Mouse (Mus musculus) right cerebral cortex, postnatal 14 days (tissue): Measurements from ENCODE around the gene Gm49325.

Experiments used
- DNase-seq: peaks from one replicate; pipeline ENCODE4 v3.0.0; 2022

The Gm49325 gene

DNA sequence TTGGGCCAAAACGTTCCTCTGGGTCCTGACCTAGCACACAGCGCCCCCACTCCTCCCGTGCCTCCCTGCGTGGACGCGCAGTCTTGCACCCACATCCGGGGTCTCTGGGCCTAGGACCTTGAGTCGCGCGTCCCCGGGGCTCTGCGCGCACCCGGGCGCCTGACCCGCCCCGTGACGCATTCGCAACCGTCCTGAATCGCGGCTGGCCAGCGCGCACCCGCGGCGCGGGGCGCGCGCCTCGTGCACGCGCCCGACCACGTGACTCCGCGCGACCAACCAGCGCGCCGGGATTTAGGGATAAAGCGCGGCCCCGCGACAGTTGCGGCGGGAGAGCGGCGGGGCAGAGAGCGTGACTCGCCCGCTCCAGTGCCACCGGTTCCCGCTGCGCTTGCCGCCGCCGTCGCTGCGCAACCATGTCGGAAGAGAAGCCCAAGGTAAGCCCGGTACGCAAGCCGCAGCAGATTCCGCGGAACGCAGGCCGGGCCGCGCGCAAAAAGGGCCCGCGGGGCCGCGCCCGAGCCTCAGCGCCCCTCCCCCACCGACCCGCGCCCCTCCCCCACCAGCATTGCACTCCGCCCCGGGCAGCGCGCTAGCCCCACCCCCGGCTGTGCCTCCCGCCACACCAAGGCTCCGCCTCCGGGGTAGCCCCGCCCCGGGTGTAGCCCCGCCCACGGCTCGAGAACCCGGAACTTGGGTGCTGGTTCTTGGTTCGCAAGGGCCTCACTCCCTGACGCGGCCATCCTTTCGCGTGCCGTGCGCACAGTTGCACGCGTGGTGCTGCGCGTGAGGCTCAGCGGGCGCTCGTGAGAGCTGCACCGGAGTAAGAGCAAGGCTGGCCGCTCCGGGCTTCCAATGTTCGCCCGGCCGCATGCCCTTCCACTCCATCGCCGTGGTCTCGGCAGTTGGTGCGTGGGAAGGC, at the start of gene Gm49325, which contains the start of gene Sumo3:
Gene Gm49325, plus strand, starts transcription at position 290 of the 919 bp plus-strand sequence.
Gene Sumo3, plus strand, starts transcription at position 190 of the 919 bp plus-strand sequence.
- peak; percentile 93 for DNase-seq

DNA sequence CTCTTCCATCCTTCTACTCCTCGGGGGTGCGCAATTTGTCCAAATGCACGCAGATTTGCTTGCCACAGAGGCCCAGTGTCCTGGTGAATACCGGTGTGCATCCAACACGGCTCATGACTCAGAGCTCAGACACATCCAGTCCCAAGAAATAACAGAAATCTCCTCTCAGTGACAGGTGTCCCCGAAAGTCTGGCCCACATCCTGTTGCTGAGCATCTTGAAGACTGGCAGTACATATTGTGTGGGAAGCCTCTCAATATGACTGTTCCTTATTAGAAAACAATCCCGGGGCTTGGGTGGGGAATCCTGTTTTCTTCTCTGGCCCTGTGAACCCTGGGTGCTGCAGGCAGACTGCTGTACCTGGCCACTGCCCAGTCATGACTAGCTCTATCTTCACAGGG, 49.4 kb upstream of the Gm49325 start:
- DNase-seq: no peak

DNA sequence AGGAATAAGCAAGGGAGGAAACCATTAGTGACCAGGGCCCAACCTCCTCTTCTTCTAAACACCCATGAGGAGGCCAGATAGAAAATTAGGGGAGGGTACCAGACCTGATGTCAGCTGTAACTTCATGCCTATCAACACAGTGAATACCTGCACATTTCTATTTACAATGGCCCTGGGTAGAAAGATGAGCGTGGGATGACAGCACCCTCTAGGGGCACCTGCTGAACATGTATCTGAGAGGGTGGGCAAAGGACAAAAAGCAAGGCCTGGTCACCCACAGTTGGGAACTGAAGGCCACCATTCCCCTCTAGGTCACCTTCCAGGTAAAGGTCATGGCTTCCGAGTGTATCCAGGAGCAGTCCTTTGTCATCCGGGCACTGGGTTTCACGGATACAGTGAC, 48.4 kb upstream of the Gm49325 start:
- DNase-seq: no peak

DNA sequence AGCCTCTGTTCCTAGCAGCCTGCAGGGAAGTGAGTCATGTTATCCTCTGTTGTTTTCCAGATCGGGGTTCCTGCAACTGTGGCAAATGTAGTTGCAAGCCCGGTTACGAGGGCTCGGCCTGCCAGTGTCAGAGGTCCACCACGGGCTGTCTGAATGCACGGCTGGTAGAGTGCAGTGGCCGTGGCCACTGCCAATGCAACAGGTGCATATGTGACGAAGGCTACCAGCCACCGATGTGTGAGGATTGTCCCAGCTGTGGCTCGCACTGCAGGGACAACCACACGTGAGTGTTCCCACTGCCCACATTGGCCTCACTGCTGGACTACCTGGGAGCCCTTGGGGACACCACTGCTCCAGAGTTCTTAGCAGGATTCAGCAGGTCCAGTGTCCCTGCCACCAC, 45.9 kb upstream of the Gm49325 start:
- no peak for DNase-seq

DNA sequence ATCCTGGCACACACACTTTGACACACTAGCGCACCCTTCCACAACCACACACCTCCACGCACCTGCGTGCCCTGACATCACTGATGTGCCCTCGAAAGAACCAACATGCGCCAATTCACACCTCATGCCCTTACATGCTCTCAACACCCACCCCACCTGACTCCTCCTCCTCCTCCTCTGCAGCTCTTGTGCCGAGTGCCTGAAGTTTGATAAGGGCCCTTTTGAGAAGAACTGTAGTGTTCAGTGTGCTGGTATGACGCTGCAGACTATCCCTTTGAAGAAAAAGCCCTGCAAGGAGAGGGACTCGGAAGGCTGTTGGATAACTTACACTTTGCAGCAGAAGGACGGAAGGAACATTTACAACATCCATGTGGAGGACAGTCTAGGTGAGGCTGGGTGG, 45.2 kb upstream of the Gm49325 start:
- DNase-seq: no peak

DNA sequence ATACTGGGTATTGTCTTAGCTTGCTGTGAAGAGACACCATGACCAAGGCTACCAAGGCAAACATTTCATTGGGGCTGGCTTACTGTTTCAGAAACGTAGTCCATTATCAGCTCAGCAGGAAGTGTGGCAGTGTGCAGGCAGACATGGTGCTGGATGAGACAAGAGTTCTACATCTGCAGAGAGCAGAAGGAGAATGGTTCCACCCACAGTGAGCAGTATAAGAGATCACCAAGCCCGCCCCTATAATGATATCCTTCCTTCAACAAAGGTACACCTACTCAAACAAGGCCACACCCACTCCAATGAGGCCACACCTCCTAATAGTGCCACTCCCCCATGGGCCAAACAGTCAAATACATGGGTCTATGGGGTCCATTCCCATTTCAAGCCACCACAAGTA, 44.5 kb upstream of the Gm49325 start:
- no peak for DNase-seq

DNA sequence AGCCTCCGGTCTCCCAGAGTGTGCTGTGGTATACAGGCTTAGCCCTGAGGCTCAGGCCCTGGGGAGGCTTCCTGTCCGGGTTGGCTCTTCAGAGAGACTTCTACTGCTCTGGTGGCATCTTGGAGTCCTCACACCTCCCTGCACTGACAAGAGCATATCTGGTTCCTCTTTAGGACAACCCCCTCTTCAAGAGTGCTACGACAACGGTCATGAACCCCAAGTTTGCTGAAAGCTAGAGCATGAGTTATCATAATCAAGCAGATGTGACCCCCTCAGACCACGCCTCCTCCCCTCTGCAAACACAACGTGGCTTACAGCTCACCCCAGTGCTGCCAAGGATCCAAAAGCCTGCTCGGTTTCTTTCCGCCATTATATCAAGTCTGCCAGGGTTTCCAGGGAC, 41.0 kb upstream of the Gm49325 start:
- no peak for DNase-seq

DNA sequence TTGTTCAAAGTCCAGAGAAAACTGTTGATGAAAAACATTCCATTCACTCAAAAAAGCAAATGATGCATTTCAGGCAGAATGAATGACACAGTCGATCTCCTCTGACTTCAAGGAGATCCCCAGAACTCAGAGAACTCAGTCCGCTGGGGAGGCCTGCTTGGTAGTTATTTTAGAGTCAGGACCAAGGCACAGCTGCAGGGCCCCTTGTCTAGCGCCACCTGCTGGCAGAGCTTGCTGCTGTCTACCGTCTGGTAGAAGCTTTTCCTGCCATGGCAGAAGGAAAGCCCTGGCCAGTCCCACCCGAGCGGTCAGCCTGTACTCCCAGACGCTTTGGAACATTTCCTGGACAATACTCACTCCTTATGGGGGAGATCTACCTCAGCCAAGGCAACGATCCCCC, 39.3 kb upstream of the Gm49325 start:
- DNase-seq: peak; percentile 89

DNA sequence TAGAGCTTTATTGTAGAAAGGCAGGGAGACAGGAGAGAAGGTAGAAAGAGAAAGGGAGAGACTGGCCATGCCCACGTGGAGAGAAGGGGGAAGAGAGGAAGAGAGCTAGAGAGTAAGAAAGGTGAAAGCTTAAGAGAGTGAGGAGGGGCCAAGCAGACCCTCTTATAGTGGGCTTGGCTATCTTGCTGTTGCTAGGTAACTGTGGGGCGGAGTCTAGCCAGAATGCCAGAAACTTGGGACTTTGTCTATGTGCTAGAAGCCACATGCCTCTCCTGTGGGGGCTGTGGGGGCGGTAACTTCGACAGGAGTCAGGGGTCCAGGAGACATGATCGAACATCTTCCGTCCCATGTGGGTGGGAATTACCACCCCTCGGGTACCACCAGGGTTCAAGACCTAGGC, 36.5 kb upstream of the Gm49325 start:
- DNase-seq: no peak

DNA sequence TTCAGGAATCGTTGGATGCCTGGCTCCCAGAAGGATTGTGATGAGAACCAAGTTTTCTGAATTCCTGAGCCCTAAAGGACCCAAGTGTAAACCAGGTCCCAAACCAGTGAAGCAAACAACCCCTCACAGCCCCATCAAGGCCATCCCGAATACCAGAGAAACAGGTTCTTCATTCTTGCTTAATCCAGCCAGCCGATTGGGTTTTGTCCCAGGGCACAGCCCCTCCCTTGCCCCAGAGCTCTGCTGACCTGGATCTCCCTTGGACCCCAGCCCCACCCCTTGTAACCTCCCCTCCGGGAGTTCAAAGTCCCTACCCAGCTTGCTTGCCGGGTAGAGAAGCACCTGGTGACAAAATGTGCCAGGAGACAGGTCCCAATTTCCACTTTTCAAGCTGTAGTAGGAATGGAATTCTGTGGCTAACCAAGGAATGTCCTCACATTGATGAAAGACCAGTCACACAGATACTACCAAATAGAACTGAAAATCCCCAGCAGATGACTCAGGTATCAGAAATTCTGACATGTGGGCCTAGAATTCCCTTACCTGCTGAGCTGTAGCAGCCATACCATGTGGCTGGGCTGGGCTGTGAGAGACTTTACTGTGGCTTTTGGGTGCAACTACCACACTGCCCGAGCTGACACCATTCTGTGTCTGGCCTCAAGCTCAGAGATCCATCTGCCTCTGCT, 35.9 kb upstream of the Gm49325 start:
- DNase-seq: no peak

DNA sequence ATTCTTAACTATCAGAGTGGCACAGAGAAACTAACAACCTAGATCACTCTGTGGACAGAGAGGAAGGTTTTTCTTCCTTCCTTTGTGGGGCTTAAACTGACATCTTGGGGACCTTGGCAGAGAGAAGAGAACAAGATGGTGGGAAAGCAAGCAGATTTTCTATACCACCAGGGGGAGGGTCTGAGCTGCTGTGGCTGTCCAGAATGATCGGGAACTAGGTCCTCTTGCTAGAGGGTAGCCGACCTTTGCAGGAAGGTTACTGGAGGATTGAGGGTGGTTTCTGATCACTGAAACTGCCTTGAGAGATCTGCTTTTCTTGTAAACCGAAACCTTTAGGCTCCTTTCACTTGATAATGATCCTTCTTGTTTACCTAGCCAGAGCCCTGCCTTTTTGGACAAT, 33.8 kb upstream of the Gm49325 start:
- DNase-seq: no peak

DNA sequence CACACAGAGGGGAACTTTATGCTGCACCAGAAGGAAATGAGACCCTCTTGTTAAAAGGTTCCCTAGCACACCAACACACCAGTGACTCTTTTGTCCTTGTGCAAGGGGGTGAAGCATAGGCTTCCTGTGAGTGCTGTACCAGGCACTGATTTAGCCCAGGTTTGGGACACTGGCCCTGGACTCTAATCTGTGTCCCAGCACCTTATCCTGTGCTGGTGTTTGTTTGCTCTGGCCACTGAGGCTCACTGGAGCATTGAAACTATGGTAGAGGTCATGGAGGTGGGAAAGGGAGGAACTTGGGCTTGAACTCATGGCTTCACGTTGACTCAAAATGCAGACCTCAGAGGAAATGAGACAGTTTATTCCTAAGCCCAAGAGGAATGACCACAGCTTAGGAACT, 32.8 kb upstream of the Gm49325 start:
- DNase-seq: no peak

DNA sequence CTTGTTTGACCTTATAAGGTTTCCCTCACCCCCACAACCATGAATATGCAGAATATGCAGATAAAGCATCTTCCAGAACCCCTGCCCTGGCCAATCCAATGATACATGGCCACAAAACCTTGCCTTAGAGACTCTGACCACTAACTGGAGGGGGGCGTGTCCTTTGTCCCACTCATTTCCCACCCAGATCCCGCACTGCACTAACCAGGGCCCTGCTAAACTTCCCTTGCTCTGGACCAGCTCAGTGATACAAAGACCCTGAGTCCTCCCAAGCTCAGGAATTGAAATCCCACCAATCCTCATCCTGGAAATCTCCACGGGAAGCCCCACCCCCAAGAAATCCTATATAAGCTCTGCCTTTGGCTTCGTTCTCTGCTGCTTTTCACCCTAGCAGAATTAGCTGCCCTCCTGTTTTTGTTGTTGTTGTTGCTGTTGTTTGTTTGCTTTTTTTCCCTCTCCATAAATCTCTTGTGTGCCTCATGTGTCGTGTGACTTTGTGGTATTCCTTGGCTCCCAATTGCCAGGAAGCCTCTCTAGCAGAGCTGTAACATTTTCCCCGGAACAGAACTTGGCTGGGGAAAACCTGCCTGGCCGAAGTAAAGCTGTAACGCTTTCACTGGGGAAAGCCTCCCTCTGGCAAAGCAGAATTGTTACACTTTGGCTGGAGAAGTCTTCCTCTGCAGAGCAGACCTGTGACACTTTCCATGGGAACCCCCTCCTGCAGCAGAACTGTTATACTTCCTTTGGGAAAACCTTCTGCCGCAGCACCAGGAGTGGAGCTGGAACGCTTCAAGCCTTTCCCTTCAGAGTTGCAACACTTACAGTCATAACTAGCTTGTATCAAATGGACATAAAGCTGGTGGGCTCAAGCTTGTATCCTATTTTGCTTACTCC, 25.7 kb upstream of the Gm49325 start:
- DNase-seq: no peak

DNA sequence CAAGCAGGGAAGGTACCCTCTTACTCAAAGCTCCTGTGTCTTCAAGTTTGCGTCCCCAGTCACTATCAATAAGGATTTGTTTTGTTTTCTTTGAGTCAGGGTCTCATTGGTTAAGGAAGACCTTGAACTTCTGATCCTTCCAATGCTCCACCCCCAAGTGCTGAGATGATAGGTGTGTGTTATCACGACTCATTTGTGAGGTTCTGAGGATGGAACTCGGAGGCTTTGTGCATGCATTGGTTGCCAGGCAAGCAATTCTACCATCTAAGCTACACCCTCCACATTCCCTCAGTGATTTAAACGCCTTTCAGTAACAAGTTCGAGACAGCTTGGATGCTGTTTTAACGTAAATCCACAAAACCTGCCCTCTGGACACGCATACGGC, 25.0 kb upstream of the Gm49325 start:
- no peak for DNase-seq

DNA sequence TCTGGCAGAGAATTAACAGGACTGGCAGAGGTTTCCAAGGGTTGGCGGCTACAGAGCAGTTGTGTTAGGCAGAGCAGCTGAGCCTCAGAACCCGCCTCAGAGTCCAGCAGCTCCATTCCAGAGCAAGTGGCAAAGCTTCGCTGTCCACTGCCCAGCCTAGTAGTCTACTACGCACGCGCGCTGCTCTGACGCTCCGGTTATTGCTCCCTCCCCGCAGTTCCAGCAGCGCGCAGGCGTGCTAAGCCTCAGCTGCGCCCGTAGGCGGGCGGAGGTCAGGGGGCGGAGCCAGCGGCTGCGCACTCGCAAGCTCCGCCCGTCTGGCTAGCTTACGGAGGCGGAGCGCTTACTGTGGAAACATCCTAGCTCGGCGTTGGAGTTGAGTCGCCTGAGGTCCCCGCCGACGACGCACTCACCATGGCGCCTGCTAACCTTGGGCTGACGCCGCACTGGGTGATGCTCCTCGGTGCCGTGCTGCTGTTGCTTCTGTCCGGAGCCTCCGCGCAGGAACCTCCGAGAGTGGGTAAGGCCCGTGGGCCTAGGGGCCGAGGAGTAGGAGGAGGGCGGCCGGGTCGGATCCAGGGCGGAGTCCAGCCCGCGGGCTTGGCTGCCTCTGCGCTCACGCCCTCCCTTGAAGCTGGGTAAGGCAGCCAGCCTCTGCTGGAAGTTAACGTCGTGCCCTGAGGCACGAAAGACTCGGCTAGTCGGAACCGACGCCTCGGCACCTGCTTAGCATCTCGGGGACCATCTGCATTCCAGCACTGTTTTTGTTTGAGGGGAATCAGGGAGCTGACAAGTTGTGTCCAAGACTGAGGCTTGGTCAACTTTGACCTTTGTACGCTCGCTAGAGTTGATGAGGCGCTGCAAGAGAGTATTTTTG, 24.4 kb upstream of the Gm49325 start, which contains the start of gene Pttg1ip:
Gene Pttg1ip, plus strand, starts transcription at position 313 of the 877 bp plus-strand sequence.
- DNase-seq: peak; percentile 96

DNA sequence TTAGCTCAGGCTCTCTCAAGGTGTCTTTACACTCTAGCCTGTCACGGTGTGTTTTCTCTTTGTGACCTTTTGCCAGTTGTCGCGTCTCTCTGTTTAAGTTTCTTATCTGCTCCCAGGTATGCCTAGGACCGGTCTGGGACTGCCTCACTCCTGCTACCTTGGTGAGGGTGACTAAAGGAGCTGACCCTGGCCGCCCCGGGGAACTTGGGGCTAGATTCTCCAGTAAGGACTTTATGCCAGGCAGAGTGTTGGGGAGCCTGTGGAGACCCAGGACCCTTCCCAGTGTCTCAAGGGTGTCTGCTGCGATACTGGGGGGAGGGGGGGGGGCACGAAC, 23.7 kb upstream of the Gm49325 start:
- DNase-seq: no peak

DNA sequence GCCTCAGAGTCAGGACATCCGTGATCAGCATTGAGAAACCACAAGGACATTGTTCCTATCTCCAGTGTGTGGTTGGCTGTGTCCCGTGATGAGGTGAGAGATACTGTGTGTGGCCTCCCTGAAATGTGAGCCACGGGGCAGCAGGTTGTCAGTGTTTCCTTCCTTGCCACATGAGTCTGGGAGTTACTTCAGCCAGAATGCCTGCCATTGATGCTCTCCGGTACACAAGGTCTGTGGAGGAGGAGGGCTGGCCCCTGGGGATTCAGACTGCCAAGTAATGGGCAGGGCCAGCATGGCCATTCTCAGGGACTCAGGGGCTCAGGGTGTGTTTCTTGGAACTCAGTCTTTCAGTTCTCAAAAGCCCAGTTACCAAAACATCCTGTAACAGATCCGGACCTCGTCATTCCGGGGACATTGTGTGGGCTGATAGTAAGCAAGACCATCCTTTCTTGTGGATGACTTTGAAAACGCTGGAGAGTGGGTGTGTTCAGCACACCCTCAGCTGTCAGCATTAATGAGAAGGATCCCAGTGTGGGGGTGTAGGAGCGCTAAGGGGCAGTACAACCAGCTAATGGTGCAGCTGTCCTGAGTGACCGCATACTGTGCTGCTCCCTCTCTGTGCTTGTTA, 22.1 kb upstream of the Gm49325 start:
- DNase-seq: no peak

DNA sequence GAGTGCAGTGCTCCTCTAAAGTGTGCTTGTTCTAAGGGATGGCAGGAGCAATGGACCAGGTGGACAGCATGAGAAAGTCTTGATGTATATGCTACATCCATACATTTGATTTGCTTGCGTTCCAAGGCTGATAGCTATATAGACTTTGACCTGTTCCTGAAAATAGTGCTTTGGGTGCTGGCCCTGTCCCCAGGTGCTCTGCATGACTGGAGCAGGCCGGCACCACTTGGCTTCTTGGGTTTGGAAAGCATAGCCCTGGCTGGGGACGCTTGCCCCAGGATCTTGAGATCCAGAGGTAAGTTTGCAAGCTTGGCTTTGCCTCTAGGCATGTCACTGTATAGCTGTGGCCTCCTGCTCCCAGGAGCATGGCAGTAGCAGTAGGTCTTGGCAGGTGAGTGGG, 19.4 kb upstream of the Gm49325 start:
- no peak for DNase-seq

DNA sequence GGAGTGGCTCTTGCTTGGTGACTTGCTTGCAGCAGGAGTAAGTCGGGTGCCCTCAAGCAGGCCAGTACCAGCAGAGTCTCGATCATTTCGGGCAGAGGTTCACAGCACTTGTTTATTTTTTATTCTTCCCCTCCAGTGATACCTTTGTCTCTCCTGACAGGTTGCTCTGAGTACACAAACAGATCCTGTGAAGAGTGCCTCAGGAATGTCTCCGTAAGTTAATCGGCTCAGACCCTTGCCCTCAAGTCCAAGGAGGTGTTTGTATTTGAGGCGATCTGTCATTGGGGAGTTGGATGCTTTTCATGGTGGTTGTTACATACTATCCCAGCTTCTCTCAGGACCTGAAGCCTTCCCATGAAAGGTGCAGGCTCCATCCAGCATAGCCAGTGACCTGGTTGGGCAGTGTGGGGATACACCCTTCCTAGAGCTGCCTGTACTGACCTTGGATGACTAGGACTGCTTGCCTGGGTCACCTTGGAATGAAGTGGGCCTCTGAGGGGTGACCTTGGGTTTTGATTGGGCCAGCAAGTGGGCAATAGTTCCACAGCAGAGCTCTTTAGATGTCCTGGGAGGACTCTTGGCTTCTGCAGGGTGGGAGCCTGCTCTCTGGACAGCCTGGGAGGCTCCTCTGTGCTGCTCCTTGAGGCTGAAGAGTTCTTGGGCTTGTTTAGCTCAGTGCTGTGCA, 18.8 kb upstream of the Gm49325 start:
- no peak for DNase-seq

DNA sequence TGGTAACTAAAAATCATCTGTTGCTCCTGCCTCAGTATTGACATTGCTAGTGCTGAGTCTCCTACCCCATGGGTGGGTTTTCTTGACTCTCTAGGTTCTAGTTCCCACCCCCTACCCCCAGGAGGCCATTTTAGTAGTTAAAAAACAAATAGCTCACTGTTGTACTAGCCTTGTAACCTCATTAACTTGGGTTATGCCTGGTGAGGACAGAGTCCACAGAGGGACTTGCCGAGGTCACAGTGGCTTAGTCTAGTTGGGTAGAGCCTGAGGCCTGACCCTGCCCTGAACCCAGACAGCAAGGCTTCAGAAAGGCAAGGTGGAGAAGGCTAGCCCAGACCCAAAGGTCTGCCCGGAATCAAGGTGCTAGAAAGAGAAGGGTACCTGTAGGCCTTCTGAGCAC, 18.0 kb upstream of the Gm49325 start:
- no peak for DNase-seq

DNA sequence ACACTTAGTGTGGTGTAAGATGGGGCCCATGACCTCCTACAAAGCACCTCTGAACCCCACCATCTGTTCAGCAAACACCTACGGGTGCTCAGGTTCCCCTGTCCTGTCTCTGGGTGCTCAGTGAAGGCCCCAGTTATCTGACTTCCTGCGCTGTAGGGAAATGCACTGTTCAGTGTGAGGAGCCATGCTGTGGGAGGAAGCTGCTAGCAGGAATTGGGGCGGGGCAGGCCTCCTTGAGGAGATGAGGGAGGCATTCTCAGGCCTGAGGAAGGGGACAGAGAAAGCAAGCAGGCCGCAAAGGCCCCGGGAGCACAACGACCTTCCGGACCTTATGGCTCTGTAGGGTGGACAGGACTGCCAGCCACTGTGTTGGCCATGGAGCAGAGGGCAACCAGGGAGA, 16.9 kb upstream of the Gm49325 start:
- no peak for DNase-seq
